Mouse (Mus musculus) forebrain, postnatal 0 days (tissue): ENCODE measurements around the gene Mllt1. TPM values are rescaled to one million over a fixed set of nuclear protein-coding genes. Genes with fewer than 3 reads are reported as not detected.

Source experiments
- ATAC-seq: fragments of 200-750 bp; cut with Nextera tagmentation; 2 replicates; pipeline ENCODE4 v1.8.0; 2017; ENCODE audit warnings: mild to moderate bottlenecking, moderate library complexity
- DNase-seq: peaks from one replicate; pipeline ENCODE4 v3.0.0-alpha.2; 2015
- H3K27ac ChIP-seq: fragments of 300-500 bp; sonication (generic); 2 replicates; pipeline ENCODE4 v1.5.1; 2014; ENCODE audit warnings: low read depth, mild to moderate bottlenecking, antibody characterized with exemption, low read length, moderate library complexity, mixed read lengths
- H3K27me3 ChIP-seq: fragments of 300-500 bp; sonication (generic); 2 replicates; pipeline ENCODE4 v1.6.1; 2014; ENCODE audit warnings: mild to moderate bottlenecking, low read length, mixed read lengths; ENCODE audit not compliant: insufficient read depth
- H3K36me3 ChIP-seq: fragments of 300-500 bp; sonication (generic); 2 replicates; pipeline ENCODE4 v1.6.1; 2014; ENCODE audit warnings: mild to moderate bottlenecking, moderate library complexity; ENCODE audit not compliant: insufficient read depth
- H3K4me1 ChIP-seq: fragments of 300-500 bp; sonication (generic); 2 replicates; pipeline ENCODE4 v1.6.1; 2014; ENCODE audit warnings: antibody characterized with exemption; ENCODE audit not compliant: insufficient read depth
- H3K4me2 ChIP-seq: fragments of 300-500 bp; sonication (generic); 2 replicates; pipeline ENCODE4 v1.6.1; 2014; ENCODE audit warnings: low read depth, mild to moderate bottlenecking, moderate library complexity
- H3K4me3 ChIP-seq: fragments of 300-500 bp; sonication (generic); 2 replicates; pipeline ENCODE4 v1.5.1; 2014; ENCODE audit warnings: low read depth, low read length, mixed read lengths
- H3K9ac ChIP-seq: fragments of 300-500 bp; sonication (generic); 2 replicates; pipeline ENCODE4 v1.6.1; 2014; ENCODE audit warnings: mild to moderate bottlenecking
- H3K9me3 ChIP-seq: fragments of 300-500 bp; sonication (generic); 2 replicates; pipeline ENCODE4 v1.6.1; 2016; ENCODE audit warnings: low read length
- CTCF ChIP-seq: sonication (generic); IDR thresholded peaks from 2 replicates; pipeline ENCODE4 v1.5.1; 2016; ENCODE audit warnings: antibody characterized with exemption, control low read depth, low read depth
- WGBS: fragments of 180-500 bp; shearing (Covaris S2); extraction: QIAGEN DNeasy Blood & Tissue Kit; methylation state at CpG from one replicate; pipeline ENCODE4 v1.1.7; 2014; 5-methylcytosine and 5-hydroxymethylcytosine counted together
- polyA plus RNA-seq: library from polyadenylated mRNA; unstranded; fragments of >200 nt; fragmentation: Nextera tagmentation; extraction: Ambion mirVana; gene quantifications from 2 replicates; pipeline ENCODE4 v1.2.1, GENCODE M21; 2015
- total RNA-seq: library from RNA; depleted of rRNA; stranded (reverse); fragments of >200 nt; gene quantifications from 2 replicates; pipeline ENCODE4 v1.2.3, GENCODE M21; 2014

Mllt1 gene
- total and polyA plus RNA-seq, 2 experiments from 2014 or later = 65.8 to 109 TPM

DNA sequence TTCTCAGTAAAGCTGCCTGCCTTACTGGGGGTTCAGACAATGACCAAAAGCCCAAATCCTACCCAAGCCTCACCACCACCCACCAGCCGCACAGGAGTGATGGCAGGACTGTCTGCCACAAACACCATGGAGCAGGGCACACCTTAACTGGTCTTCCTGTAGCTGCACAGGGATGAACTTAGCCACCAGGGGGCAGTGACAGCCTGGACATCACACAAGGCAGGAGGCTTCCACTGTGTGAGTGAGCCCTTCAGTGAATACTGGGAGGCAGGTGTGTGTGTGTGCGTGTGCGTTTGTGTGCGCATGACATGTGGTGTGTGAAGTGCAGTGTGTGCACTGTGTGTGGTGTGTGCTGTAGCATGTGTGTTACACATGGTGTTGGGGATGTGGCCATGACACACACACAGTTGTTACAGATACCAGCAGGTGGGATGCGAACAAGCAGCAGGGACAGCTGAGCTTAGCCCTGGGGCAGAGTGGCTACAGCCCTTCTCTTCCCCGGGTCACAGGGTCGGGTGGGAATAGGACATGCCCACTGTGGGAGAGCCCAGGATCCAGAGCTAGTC is 37.5 kb downstream of the Mllt1 start:
- Histone ChIP-seq H3K36me3 (peaks cover 88% of the 10 kb centered on the region), H3K27ac (peak overlapping the region; percentile 79), H3K9ac (no peak overlapping the region), H3K4me3 (no peak overlapping the region), H3K4me2 (no peak overlapping the region), H3K9me3 (no peaks in the 10 kb centered on the region), H3K4me1 (peaks cover 5% of the 10 kb centered on the region; the same call in 1 of the 2 replicates), H3K27me3 (no peaks in the 10 kb centered on the region)
- ATAC-seq (peak; percentile 68), DNase-seq (peak; percentile 74)
- 73% methylated on average over 7 of the region's 7 CpGs for WGBS
- peak; percentile 93 for TF ChIP-seq CTCF

DNA sequence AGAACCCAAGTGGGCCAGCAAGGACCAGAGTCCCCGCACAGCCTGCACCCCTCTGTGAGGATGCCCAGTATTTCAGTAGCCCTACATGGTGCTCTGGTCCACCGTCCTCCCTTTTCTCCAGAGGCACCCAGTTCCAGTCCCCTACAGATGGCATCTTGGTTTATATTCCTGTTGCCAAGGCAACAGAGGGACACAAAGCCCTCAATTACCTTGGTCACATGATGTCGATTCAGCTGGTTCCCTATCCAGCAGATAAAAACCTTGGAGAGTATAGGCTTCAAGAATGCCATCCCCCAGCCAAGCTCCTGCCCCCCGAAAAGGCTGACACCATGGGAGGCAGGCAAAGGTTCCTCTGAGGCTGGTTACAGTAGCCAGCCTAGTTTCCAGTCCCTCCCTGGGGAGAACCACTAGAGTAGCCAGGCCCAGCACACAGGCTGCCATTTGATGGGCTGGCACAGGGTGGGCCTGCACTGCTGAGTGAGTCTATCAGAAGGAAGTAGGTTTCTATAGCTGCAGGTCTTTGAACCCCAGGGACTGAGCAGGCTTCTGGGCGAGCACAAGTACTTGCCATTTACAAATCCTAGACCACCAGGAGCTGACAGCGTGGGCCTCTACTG is 38.6 kb downstream of the Mllt1 start:
- peaks cover 5% of the 10 kb centered on the region; the same call in 1 of the 2 replicates for H3K4me1 ChIP-seq
- H3K4me2 ChIP-seq = no peak overlapping the region
- WGBS = 53% methylated on average over 6 of the region's 6 CpGs
- no peak for TF ChIP-seq CTCF
- no peaks in the 10 kb centered on the region for H3K9me3 ChIP-seq
- DNase-seq = peak; percentile 74
- H3K36me3 ChIP-seq = peaks cover 88% of the 10 kb centered on the region
- peak; percentile 85 for ATAC-seq
- no peak overlapping the region for H3K9ac ChIP-seq
- H3K27me3 ChIP-seq = no peaks in the 10 kb centered on the region
- no peak overlapping the region for H3K4me3 ChIP-seq
- H3K27ac ChIP-seq = peak overlapping the region; percentile 79

DNA sequence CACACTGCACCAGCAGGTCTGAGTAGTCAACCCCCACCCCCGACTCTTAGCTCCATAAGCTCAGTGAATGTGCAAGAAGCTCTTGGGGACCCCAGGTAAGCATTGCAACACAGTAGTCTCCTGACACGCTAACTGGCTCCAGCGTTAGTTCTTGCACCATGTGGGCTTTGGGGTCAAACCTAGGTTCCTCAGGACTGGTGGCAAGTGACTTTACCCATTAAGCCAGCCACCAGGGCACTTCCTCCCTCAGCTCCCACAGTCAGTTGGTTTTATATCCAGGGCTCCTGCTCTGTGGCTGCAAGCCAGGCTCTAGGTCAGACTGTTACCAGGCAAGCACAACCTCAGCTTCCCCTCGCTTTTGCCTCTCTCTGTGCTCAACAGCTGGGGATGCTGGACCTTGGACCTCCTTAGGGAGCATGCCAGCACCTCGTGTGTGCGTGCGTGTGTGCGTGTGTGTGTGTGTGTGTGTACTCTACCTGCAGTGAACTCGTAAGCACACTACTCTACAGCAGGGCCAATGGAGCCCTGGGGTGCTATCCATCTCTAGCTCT is 39.8 kb downstream of the Mllt1 start:
- H3K36me3 ChIP-seq = peaks cover 80% of the 10 kb centered on the region
- 90% methylated on average over 9 of the region's 9 CpGs for WGBS

DNA sequence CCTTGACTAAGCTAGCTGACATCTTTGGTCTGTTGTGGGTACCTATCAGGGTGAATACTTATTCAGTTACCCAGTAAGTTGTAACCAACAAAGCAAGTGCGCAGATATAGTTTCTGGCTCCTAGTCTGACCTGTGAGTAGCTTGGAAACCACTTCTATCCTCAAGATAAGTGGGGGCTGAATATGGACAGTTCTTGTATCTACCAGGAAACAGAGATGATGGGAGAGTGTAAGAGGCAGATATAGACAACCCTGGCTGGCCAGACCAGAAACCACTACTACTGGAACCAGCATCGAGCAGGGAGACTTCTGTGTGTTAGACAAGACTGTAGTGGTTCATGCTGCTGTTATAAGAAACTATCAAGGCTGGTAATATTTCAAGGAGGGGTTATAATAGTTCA is 45.2 kb downstream of the Mllt1 start:
- H3K4me1 ChIP-seq = no peaks in the 10 kb centered on the region
- WGBS = 97% methylated on average over 2 of the region's 2 CpGs
- peaks cover 41% of the 10 kb centered on the region for H3K36me3 ChIP-seq
- no peak overlapping the region for H3K4me2 ChIP-seq
- no peak for TF ChIP-seq CTCF
- no peaks in the 10 kb centered on the region for H3K9me3 ChIP-seq
- no peak overlapping the region for H3K4me3 ChIP-seq
- ATAC-seq = no peak
- no peak overlapping the region for H3K27ac ChIP-seq
- no peak overlapping the region for H3K9ac ChIP-seq
- no peaks in the 10 kb centered on the region for H3K27me3 ChIP-seq
- no peak for DNase-seq

More for the DNA sequence above, 39.8 kb downstream of the Mllt1 start:
- Histone ChIP-seq H3K9me3 (no peaks in the 10 kb centered on the region), H3K27ac (no peak overlapping the region), H3K4me2 (no peak overlapping the region), H3K27me3 (no peaks in the 10 kb centered on the region), H3K4me1 (peaks cover 5% of the 10 kb centered on the region; the same call in 1 of the 2 replicates), H3K9ac (no peak overlapping the region), H3K4me3 (no peak overlapping the region)
- DNase-seq = no peak
- no peak for ATAC-seq
- no peak for TF ChIP-seq CTCF

- no peaks in the 10 kb centered on the region for H3K27me3 ChIP-seq
- no peaks in the 10 kb centered on the region for H3K9me3 ChIP-seq
- ATAC-seq (no peak), DNase-seq (no peak)
- no peak overlapping the region for H3K4me2 ChIP-seq
- no peak overlapping the region for H3K27ac ChIP-seq
- peak; percentile 48 for TF ChIP-seq CTCF
- H3K9ac ChIP-seq = no peak overlapping the region
- 81% methylated on average over 2 of the region's 3 CpGs for WGBS
- H3K4me3 ChIP-seq = no peak overlapping the region
- no peaks in the 10 kb centered on the region for H3K4me1 ChIP-seq
- H3K36me3 ChIP-seq = peaks cover 22% of the 10 kb centered on the region
Measured at GRCm38 (mm10) chr17:56888050-56888449, 47.2 kb downstream of the Mllt1 start.

DNA sequence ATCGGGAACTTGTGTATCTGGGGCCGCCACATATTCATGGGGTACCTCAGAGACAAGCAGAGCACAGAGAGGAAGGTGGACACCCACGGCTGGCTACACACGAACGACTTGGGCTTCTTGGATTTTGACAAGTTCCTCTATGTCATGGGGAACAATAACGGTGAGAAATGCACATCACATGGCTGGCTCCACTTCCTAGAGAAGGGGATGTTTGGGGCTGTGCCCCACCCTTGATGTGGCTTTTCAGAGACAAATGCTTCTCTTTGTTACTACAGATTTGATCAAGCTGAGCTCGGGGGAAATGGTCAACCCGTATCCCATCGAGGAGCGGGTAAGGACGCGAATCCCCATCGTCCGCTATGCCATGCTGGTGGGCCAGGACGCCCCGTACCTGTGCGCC is 50.4 kb downstream of the Mllt1 start:
- Histone ChIP-seq H3K9ac (no peak overlapping the region), H3K9me3 (no peaks in the 10 kb centered on the region), H3K27me3 (no peaks in the 10 kb centered on the region), H3K4me3 (no peak overlapping the region), H3K36me3 (peaks cover 5% of the 10 kb centered on the region; the same call in 1 of the 2 replicates), H3K4me1 (no peaks in the 10 kb centered on the region), H3K4me2 (no peak overlapping the region), H3K27ac (no peak overlapping the region)
- 95% methylated on average over 17 of the region's 17 CpGs for WGBS
- DNase-seq = no peak
- no peak for ATAC-seq
- TF ChIP-seq CTCF = no peak

- Histone ChIP-seq H3K9me3 (no peaks in the 10 kb centered on the region), H3K4me1 (no peaks in the 10 kb centered on the region), H3K4me2 (no peak overlapping the region), H3K9ac (no peak overlapping the region), H3K36me3 (peaks cover under 1% of the 10 kb centered on the region; the same call in 1 of the 2 replicates), H3K4me3 (no peak overlapping the region), H3K27me3 (no peaks in the 10 kb centered on the region), H3K27ac (no peak overlapping the region)
- DNase-seq (no peak), ATAC-seq (no peak)
- TF ChIP-seq CTCF = no peak
- WGBS = 68% methylated on average over 5 of the region's 5 CpGs
Measured at GRCm38 (mm10) chr17:56884331-56884730, 50.9 kb downstream of the Mllt1 start.
